Mouse (Mus musculus) embryonic stem cell, embryonic (primary cell): ENCODE results near the gene Myo15.

ENCODE experiments used
- CTCF ChIA-PET, 4 experiments: fragments of 300-600 bp in 2 of 4; fragments of 350-600 bp in 2 of 4; sonication (Branson Sonifier 250); formaldehyde crosslinking; loops; one replicate each; lab custom pipeline; 2022; ENCODE audit warnings: inconsistent platforms in 2 of 4; lab: Charles Lee
- POLR2A ChIA-PET, 4 experiments: fragments of 300-600 bp in 2 of 4; fragments of 350-600 bp in 2 of 4; sonication (Branson Sonifier 250); formaldehyde crosslinking; loops; one replicate each; lab custom pipeline; 2022; ENCODE audit warnings: antibody characterized with exemption in 4 of 4, inconsistent platforms in 1 of 4; lab: Charles Lee

Gene Myo15

DNA sequence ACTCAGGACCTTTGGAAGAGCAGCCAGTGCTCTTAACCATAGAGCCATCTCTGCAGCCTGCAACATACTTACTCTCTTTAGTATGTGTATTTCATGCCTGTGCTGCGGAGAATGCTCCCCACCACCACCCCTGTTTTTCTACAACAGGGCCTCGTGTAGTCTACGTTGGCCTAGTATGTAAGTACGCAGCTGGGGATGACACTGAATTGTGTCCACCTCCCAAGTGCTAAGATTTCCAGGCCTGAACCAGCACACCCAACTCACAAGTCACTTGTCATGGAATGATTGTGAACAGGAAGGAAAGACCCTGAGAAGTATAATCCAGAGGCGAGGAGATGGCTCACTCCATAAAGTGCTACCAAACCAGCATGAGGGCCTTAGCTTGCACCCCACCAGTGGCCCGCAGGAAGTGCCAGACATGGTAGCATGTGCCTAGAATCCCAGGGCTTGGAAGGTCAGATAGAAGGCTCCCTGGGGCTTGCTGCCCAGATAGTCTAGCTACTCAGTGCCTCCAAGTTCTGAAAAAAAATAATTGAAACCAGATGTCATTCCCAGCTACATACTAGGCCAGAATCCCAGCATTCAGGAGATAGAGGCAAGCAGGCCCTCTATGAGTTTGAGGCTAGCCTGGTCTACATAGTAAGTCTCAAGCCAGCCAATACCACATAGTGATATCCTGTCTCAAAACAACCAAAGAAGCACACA is 53.7 kb downstream of the Myo15 start:
- POLR2A ChIA-PET, result interaction anchor here in 2 of 4 experiments (7.2 to 7.8 kb wide), 2 partner anchors 14 to 16 kb away, joined by 129 to 206 read pairs; partner anchors contain the start of gene Alkbh5 (in 2 of the 2)
- CTCF ChIA-PET, result interaction anchor here in 1 of 4 experiments (1.2 kb wide), 1 partner anchor 9 kb away, joined by 3 read pairs; no protein-coding TSS in a partner anchor

DNA sequence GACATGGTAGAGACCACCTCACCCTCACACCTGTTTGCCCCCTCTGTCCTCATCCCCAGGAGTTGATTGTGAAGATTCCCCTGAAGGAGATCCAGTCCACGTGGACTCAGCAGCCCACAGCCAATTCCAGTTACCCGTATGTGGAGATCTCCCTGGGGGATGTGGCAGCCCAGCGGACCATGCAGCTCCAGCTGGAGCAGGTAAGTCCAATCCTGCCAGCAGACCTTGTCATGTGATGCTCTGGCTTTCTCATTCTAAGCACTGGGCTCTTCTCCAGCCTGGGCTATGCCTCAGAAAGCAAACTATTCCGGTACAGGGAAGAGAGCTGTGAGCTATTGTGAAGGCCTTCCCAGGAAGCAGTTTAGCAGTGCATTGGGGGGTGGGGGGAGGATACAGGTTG is 57.3 kb downstream of the Myo15 start:
- POLR2A ChIA-PET, result interaction anchor here (0.6 to 7.8 kb wide), 45 partner anchors 10 to 1404 kb away, joined by 3 to 206 read pairs (median 4); partner anchors contain the start of genes Alkbh5 (in 3 of the 4), Drc3 (in 2 of the 4), Drg2 (in 2 of the 4) and Myo15 (in 2 of the 4)
- CTCF ChIA-PET, result interaction anchor here (0.6 to 1.3 kb wide), 11 partner anchors 10 to 968 kb away, joined by 3 to 6 read pairs (median 4); partner anchors contain the start of genes Alkbh5 (in 1 of the 4), Drc3 (in 1 of the 4) and Mapk7 (in 1 of the 4)

DNA sequence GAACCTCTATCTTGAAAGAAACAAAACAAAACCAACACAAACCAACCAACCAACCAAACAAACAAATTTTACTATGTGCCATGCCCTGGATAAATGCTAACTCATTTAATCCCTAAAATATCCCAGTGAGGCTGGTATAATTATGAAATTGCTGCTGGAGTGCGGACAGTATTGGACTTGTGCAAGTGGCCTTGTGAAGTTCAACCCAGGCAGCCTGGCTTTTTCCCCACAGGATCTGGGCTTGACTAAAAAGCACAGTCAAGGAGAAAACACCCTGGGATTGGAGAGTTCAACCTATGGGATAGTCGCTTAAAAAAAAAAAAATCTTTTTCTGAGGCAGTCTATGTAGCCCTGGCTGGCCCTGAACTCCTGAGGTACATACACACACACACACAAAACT is 66.5 kb downstream of the Myo15 start:
- ChIA-PET CTCF (interaction anchor here in 2 of 4 experiments (1.4 to 2.0 kb wide), 3 partner anchors 10 to 61 kb away, joined by 4 to 5 read pairs (median 4); no protein-coding TSS in a partner anchor), POLR2A (interaction anchor here in 3 of 4 experiments (0.7 to 7.1 kb wide), 26 partner anchors 9 to 969 kb away, joined by 3 to 206 read pairs (median 5); partner anchors contain the start of genes Drg2 (in 1 of the 3), Llgl1 (in 1 of the 3), Myo15 (in 1 of the 3) and Shmt1 (in 1 of the 3))

DNA sequence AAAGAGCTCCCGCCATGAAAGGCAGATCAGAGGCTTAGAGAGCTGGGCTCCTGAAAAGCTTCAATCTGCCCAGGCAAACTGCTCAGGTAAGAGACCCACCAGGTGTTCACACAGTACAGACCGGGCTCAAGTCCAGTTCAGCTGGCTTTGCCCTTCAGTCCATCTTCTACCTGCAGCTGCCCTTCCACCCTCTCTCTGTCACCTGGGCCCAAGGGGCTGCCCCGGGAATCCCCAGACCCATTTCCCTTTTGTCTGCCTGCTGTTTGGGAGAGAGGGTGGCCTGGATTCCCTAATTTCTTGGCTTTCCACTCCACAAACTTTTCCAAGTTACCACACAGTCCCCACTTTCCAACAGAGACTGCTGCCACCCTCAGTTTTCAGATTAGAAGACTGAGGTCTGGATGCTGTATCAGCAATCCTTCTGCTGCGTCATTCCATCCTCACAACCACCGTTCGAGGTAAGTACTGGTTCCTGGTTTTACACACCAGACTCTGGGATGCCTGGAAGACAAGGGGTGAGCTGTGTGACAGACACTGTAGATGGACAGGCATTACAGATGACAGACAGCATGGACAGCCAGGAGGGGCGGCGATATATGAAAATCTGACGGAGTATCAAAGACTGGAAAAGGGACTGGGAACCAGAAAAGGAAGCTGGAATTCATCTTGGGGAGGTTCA is 67.2 kb downstream of the Myo15 start, which contains the start of gene Alkbh5:
Alkbh5 (plus strand) TSS at position 202 of the 679 bp plus-strand sequence.
- CTCF ChIA-PET, result interaction anchor here in 3 of 4 experiments (0.6 to 2.0 kb wide), 5 partner anchors 10 to 204 kb away, joined by 3 to 5 read pairs (median 4); no protein-coding TSS in a partner anchor
- POLR2A ChIA-PET, result interaction anchor here (0.7 to 7.1 kb wide), 74 partner anchors 8 to 968 kb away, joined by 3 to 206 read pairs (median 6); partner anchors contain the start of genes Drc3 (in 2 of the 4), Gid4 (in 2 of the 4), Mief2 (in 2 of the 4) and Myo15 (in 2 of the 4)

DNA sequence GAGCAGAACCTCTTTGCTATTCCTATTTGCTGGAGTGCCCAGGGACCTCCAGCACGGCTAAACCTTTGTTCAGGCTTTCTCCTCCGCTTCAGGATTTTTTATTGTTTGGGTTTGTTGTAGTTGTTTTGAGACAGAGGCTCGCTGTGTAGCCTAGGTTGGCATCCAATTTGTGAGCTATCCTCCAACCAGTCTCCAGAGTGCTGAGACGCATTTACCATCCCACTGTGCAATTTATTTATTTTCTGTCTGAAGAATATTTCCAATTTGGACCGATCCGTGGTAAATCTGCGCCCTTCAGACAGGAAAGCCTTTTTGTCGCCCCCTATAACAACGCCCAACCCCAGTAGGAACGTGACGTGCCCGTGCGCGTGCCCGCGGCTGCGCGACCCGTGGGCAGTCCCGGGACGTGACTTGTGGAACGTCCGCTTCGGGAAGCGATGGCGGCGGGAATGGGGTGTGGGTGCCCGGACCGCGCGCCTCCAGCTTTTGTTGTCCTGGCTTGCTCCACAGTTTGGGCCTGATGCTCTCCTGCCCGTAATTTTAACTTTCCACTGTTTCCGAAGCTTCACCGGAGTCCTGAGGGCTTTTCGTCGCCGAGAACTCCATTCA is 67.8 kb downstream of the Myo15 start:
- POLR2A ChIA-PET, result interaction anchor here (0.6 to 7.1 kb wide), 137 partner anchors 7 to 957 kb away, joined by 3 to 206 read pairs (median 4); partner anchors contain the start of genes Drc3 (in 3 of the 4), Drg2 (in 3 of the 4), Gid4 (in 3 of the 4) and Shmt1 (in 3 of the 4)
- CTCF ChIA-PET, result interaction anchor here (0.5 to 2.0 kb wide), 14 partner anchors 10 to 956 kb away, joined by 3 to 9 read pairs (median 4); partner anchors contain the start of genes Smcr8 (in 1 of the 4) and Top3a (in 1 of the 4)

DNA sequence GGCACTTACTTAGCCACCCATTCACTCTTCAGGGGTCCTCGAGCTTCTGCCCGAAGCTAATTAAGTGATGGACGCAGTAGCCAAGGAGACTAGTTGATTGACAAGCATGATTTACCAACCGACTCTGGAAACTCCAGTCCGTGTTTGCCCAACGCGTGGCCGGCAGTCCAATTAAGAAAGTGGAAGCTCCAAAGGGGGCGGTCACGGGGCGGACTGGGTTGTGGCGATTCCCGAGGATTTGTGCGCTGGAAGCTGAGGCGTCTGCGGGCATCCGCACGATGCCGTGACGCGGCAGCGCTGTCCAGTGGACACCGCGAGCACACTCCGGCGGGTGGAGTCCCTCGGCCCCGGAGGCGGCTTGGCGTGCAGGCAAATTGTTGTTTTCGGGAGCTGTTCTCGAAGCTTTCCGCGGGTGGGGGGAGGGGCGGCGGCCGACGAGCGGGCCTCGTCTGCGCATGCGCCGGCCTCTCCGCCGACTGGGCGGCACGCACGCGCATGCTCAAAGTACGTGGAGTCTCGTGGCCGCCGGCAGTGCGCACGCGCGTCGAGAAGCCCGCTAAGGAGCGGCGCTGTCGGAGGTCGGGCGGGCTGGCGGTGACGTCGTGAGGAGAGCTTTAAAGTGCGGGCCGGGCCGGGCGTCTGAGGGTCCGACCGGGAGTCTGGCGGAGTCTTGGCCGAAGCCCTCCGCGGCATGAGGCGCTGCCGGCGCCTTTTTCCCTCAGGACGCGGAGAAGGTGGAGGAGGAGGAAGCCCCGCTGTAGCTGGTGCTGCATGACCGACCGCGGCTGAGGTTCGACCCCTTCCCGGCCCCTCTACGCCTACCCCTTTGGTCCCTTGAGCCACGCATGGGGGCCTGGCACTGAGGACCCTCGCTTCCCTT is 68.6 kb downstream of the Myo15 start:
- ChIA-PET CTCF (interaction anchor here (0.5 to 1.4 kb wide), 15 partner anchors 11 to 1324 kb away, joined by 3 to 9 read pairs (median 4); partner anchors contain the start of genes Smcr8 (in 1 of the 4) and Top3a (in 1 of the 4)), POLR2A (interaction anchor here (0.6 to 7.1 kb wide), 147 partner anchors 8 to 1649 kb away, joined by 3 to 206 read pairs (median 4); partner anchors contain the start of genes Drc3 (in 3 of the 4), Drg2 (in 3 of the 4), Gid4 (in 3 of the 4) and Tom1l2 (in 3 of the 4))

DNA sequence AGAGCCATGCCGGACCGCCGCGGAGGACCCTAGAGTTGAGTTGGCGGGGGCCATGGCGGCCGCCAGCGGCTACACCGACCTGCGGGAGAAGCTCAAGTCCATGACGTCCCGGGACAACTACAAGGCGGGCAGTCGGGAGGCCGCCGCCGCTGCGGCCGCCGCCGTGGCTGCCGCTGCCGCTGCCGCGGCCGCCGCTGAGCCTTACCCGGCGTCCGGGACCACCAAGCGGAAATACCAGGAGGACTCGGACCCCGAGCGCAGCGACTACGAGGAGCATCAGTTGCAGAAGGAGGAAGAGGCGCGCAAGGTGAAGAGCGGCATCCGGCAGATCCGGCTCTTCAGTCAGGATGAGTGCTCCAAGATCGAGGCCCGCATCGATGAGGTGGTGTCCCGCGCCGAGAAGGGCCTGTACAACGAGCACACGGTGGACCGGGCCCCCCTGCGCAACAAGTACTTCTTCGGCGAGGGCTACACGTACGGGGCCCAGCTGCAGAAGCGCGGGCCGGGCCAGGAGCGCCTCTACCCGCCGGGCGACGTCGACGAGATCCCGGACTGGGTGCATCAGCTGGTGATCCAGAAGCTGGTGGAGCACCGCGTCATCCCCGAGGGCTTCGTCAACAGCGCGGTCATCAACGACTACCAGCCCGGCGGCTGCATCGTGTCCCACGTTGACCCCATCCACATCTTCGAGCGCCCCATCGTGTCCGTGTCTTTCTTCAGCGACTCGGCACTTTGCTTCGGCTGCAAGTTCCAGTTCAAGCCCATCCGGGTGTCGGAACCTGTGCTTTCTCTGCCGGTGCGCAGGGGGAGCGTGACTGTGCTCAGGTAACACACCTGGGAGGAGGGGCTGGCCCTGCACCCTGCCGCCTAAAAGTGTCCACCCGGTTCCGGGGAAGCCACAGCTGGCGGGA is 69.5 kb downstream of the Myo15 start:
- POLR2A ChIA-PET, result interaction anchor here (0.6 to 7.1 kb wide), 75 partner anchors 7 to 781 kb away, joined by 3 to 206 read pairs (median 8); partner anchors contain the start of genes Dhrs7b (in 2 of the 4), Drc3 (in 2 of the 4), Gid4 (in 2 of the 4) and Mief2 (in 2 of the 4)

DNA sequence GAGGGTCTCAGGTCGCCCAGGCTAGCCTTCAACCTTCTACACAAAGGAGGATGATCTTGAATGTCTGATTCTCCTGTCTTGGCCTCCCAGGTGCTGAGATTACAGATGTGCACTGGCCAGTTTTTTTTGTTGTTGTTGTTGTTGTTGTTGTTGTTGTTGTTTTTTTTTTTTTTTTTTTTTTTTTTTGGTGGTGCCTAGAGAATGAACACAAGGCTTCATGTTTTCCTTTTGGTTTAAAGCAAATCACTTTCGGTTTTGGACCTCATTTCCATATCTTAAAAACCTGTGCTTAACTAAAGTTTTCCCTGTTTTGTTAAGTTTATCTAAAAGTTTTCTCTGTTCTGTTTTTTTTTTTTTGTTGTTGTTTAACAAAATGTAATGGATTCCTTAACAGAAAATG is 70.4 kb downstream of the Myo15 start:
- POLR2A ChIA-PET, result interaction anchor here (0.6 to 7.1 kb wide), 15 partner anchors 9 to 392 kb away, joined by 3 to 206 read pairs (median 12); partner anchors contain the start of genes Drc3 (in 1 of the 4), Map2k3 (in 1 of the 4), Tmem11 (in 1 of the 4) and Tom1l2 (in 1 of the 4)
- CTCF ChIA-PET, result interaction anchor here in 2 of 4 experiments (0.6 to 0.9 kb wide), 2 partner anchors 9 to 462 kb away, joined by 3 to 14 read pairs; no protein-coding TSS in a partner anchor

More for the DNA sequence above, 69.5 kb downstream of the Myo15 start:
- CTCF ChIA-PET, result interaction anchor here (0.5 to 1.4 kb wide), 11 partner anchors 8 to 461 kb away, joined by 3 to 14 read pairs (median 4); no protein-coding TSS in a partner anchor

DNA sequence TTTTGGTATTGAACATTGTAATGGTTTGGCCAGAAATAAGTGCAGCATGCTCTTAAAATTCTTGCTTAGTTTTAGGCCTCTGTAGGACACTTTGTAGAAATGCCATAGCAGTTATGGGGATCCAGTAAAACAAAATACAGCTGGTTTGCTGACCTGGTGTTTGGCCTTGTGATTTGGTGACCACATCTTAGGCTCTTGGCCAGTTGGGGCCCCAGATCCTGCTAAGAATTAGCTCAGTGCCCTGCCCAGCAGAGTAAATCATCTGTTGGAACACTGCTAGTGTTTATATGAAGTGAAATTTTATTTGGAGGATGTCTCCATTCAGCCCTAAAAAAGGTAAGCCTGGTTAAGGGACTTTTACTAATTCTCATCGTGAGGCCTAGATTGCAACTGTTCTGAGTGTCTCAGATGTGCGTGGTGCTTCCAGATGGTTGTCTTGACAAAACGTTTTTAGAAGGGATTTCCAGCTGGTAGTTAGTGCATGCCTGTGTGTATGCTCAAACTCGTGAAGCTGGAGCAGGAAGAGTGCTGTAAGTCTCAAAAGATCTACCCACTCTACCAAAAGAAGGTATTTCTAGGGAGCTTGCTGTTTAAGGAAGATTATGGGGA is 71.0 kb downstream of the Myo15 start:
- POLR2A ChIA-PET, result interaction anchor here in 1 of 4 experiments (0.8 to 7.1 kb wide), 8 partner anchors 9 to 187 kb away, joined by 3 to 129 read pairs (median 4); partner anchors contain the start of genes Drc3, Llgl1 and Tom1l2
- CTCF ChIA-PET, result interaction anchor here in 1 of 4 experiments (0.6 kb wide), 1 partner anchor 163 kb away, joined by 10 read pairs; no protein-coding TSS in a partner anchor

DNA sequence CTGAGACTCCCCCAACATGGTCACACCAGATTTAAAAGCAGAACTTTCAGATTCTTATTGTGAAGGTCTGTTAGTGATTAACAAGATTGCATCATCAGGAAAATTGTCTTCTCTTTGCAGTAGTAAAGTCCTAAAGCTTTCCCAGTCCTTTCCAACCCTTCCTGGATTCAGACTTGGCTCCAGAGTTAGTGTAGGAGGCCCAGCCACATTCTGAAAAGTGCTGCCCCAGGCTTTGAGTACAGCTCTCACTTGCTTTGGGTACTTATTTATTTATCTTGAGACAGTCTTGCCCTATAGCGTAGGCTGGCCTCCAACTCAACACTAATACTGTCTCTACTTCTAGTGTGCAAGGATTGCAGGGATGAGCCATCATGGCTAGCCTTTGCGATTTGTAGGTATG is 71.6 kb downstream of the Myo15 start:
- CTCF ChIA-PET, result interaction anchor here in 1 of 4 experiments (0.6 kb wide), 2 partner anchors 8 to 162 kb away, joined by 3 to 10 read pairs; no protein-coding TSS in a partner anchor
- POLR2A ChIA-PET, result interaction anchor here in 1 of 4 experiments (0.8 to 7.1 kb wide), 9 partner anchors 8 to 159 kb away, joined by 3 to 129 read pairs (median 4); partner anchors contain the start of genes Gid4 and Llgl1

DNA sequence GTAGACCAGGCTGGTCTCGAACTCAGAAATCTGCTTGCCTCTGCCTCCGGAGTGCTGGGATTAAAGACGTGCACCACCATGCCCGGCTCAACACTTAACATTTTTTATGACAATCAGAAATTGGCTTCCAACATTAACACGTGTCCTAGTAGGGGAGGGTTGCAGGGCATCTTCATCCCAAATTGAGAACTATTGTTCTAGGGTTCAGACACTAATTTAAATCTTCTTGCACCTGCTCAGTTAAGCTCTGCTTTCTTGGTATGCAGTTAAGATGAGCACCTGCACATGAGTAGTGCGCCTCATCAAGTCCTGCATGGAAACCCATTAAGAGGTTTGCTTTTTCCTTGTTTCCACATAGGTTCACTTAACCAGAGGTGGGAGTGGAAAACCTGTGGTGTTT is 72.7 kb downstream of the Myo15 start:
- ChIA-PET POLR2A (interaction anchor here in 3 of 4 experiments (0.6 to 7.1 kb wide), 14 partner anchors 10 to 392 kb away, joined by 3 to 129 read pairs (median 4); partner anchors contain the start of gene Gid4 (in 1 of the 3)), CTCF (no interaction called here)

DNA sequence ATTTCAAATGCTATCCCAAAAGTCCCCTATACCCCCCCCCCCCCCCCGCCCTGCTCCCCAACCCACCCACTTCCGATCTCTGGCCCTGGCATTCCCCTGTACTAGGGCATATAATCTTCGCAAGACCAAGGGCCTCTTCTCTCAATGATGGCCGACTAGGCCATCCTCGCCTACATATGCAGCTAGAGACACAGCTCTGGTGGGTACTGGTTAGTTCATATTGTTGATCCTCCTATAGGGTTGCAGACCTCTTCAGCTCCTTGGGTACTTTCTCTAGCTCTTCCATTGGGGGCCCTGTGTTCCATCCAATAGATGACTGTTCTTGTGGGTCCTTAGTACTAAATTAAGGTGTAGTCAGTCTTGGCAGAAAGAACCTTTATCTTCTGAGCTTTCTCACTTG is 74.1 kb downstream of the Myo15 start:
- CTCF ChIA-PET, result interaction anchor here in 2 of 4 experiments (0.6 to 0.7 kb wide), 3 partner anchors 32 to 217 kb away, joined by 3 to 4 read pairs (median 3); no protein-coding TSS in a partner anchor

DNA sequence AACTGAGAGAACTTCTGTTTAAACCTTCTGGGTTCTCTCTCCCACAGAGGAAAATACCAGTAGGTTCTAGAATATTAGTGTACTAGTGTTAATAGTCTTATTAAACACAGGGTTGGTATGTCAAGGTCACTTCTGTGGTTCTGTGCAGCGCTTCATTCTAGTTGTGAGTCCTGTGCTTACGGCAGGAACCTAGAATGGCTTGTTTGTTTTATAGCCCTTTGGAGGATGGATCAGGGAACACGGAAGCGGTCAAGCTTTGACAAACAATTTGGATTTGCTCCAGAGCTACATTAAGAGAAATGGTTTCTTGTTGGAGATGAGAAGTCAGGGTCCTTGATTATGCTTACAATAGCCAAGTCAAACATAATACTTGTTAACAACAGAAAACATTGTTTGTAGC is 76.3 kb downstream of the Myo15 start:
- POLR2A ChIA-PET, result interaction anchor here (0.6 to 2.7 kb wide), 6 partner anchors 8 to 644 kb away, joined by 3 to 28 read pairs (median 9); partner anchors contain the start of gene Alkbh5 (in 1 of the 4)
- CTCF ChIA-PET, result no interaction called here

More for the DNA sequence above, 74.1 kb downstream of the Myo15 start:
- POLR2A ChIA-PET, result interaction anchor here in 3 of 4 experiments (0.6 to 2.5 kb wide), 10 partner anchors 9 to 947 kb away, joined by 3 to 13 read pairs (median 4); no protein-coding TSS in a partner anchor

DNA sequence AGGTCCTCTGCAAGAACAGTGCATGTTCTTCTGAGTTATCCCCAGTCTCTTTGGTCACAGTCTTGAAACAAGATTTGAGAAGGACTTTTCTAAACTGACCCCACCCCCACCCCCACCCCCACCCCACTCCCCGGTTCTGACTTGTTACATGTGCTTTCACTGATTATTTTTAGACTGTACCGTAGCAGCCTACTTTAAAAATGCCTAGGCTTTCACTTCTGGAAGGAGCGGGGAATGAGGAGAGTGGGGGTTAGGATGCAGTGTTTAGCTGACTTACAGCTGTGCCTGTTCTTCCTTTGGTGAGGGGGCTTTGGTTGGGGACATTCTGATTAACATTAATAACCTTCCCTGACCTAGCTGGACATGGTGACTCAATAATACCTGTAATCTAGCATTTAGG is 79.0 kb downstream of the Myo15 start:
- POLR2A ChIA-PET, result interaction anchor here in 2 of 4 experiments (0.7 to 1.9 kb wide), 6 partner anchors 9 to 1356 kb away, joined by 3 to 12 read pairs (median 4); no protein-coding TSS in a partner anchor

More for the DNA sequence above, 79.0 kb downstream of the Myo15 start:
- CTCF ChIA-PET, result interaction anchor here in 1 of 4 experiments (0.7 kb wide), 1 partner anchor 217 kb away, joined by 3 read pairs; no protein-coding TSS in a partner anchor
